ENCODE assay signal across 20 mouse cellular contexts in the genomic region with DNA sequence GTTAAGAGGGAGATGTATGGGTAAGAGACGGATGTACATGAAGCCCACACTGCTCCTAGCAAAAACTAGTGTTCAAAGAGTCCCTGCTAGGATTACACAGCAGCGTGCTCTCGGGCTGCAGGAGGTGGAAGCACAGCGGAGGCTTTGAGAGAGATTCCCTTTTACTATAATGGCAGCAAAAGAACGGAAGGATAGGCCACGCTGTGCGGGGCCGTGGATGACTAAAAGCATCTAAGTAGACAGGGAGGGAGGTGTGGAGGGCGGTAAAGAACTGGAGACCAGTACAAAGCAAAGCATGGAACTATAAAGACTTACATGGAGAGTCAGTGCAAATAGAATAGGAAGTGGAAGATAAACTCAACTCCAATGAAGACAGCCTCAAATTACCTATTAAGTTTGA.
DNase-seq lines count a peak whose midpoint lies in the region; ATAC-seq and TF ChIP-seq lines count a peak whose summit lies in the region.
"Had no signal": no experiment of that assay in that cellular context is flagged by ENCODE, and none has a peak within 500 bp of the region (broad histone marks: within the 10 kb centered on the region; RNA-seq: fewer than 3 reads in every experiment).

No protein-coding gene starts in this region.

- TF ChIP-seq CTCF in heart, adult 2 months (IDR thresholded peaks at IDR 0.05) = no peak
- TF ChIP-seq CTCF in midbrain, postnatal 0 days (IDR thresholded peaks at IDR 0.05) = no peak

- no peaks in the 10 kb centered on the region for H3K27me3 ChIP-seq in heart, adult 2 months (ENCODE audit: control insufficient read depth, insufficient read depth, low read length)
- no peaks in the 10 kb centered on the region for H3K27me3 ChIP-seq in midbrain, embryonic 13.5 days
- no peaks in the 10 kb centered on the region for H3K27me3 ChIP-seq in midbrain, postnatal 0 days (ENCODE audit: insufficient read depth, low read length)
- no peaks in the 10 kb centered on the region for H3K27me3 ChIP-seq in midbrain, embryonic 14.5 days (ENCODE audit: control insufficient read depth, insufficient read depth, low read length)
- H3K27me3 ChIP-seq: heart, embryonic 15.5 days; liver, embryonic 15.5 days; neural tube, embryonic 13.5 days had no signal

- H3K9me3 ChIP-seq in midbrain, embryonic 13.5 days = no peaks in the 10 kb centered on the region
- H3K9me3 ChIP-seq in midbrain, postnatal 0 days (ENCODE audit: low read length) = no peaks in the 10 kb centered on the region
- H3K9me3 ChIP-seq in midbrain, embryonic 14.5 days (ENCODE audit: control insufficient read depth, low read length) = no peaks in the 10 kb centered on the region
- H3K9me3 ChIP-seq: heart, embryonic 15.5 days; liver, embryonic 15.5 days; neural tube, embryonic 13.5 days had no signal

- H3K36me3 ChIP-seq in heart, adult 2 months (ENCODE audit: control insufficient read depth, insufficient read depth, low read length) = peaks cover 10% of the 10 kb centered on the region
- H3K36me3 ChIP-seq in midbrain, embryonic 13.5 days = peaks cover 9% of the 10 kb centered on the region
- peaks cover 10% of the 10 kb centered on the region; the same call in 1 of the 2 replicates for H3K36me3 ChIP-seq in midbrain, postnatal 0 days (ENCODE audit: insufficient read depth, low read length)
- H3K36me3 ChIP-seq in midbrain, embryonic 14.5 days (ENCODE audit: control insufficient read depth, insufficient read depth, low read length) = peaks cover 4% of the 10 kb centered on the region; the same call in 1 of the 2 replicates
- H3K36me3 ChIP-seq: heart, embryonic 15.5 days; liver, embryonic 15.5 days had no signal

- no peak for TF ChIP-seq POLR2A in heart, adult 2 months (IDR thresholded peaks at IDR 0.05; ENCODE audit: insufficient read depth, low read depth, low read length)

- intact Hi-C loops in heart, adult 2 months (cut with DNase I) = no loop called here
- intact Hi-C loops in left cerebral cortex, postnatal 25 days (cut with DNase I) = no loop called here

- H3K4me2 ChIP-seq in midbrain, embryonic 13.5 days (replicated peaks) = no peak overlapping the region
- no peak overlapping the region for H3K4me2 ChIP-seq in midbrain, postnatal 0 days (ENCODE audit: low read depth, low read length, poor library complexity, severe bottlenecking)
- H3K4me2 ChIP-seq in midbrain, embryonic 14.5 days (ENCODE audit: low read length) = no peak overlapping the region
- H3K4me2 ChIP-seq: heart, embryonic 15.5 days; liver, embryonic 15.5 days; neural tube, embryonic 13.5 days had no signal

- peak; percentile 55; the same call in 1 of the 2 replicates for ATAC-seq in midbrain, embryonic 13.5 days
- no peak for ATAC-seq in midbrain, postnatal 0 days (ENCODE audit: low FRiP score)
- ATAC-seq in midbrain, embryonic 14.5 days (ENCODE audit: low FRiP score, low TSS enrichment) = no peak
- ATAC-seq: inflammation-experienced regulatory T-cells, adult 6 months had no signal

- 94% methylated on average over 9 of the region's 9 CpGs for WGBS in heart, adult 2 months
- 62% methylated on average over 9 of the region's 9 CpGs for WGBS in midbrain, embryonic 13.5 days
- 49% methylated on average over 9 of the region's 9 CpGs for WGBS in midbrain, postnatal 0 days
- 55% methylated on average over 9 of the region's 9 CpGs for whole genome bisulfite sequencing in midbrain, embryonic 14.5 days

- H3K4me3 ChIP-seq in heart, adult 2 months = no peak overlapping the region
- H3K4me3 ChIP-seq in midbrain, embryonic 13.5 days (replicated peaks) = no peak overlapping the region
- H3K4me3 ChIP-seq in midbrain, postnatal 0 days (ENCODE audit: low read depth, low read length) = no peak overlapping the region
- no peak overlapping the region for H3K4me3 ChIP-seq in midbrain, embryonic 14.5 days (replicated peaks; ENCODE audit: low read depth, low read length)
- H3K4me3 ChIP-seq: heart, embryonic 15.5 days; liver, embryonic 15.5 days; neural tube, embryonic 13.5 days had no signal

- H3K9ac ChIP-seq in heart, adult 2 months (ENCODE audit: low read depth, low read length) = no peak overlapping the region
- H3K9ac ChIP-seq in midbrain, embryonic 13.5 days (replicated peaks) = no peak overlapping the region
- no peak overlapping the region for H3K9ac ChIP-seq in midbrain, postnatal 0 days (replicated peaks; ENCODE audit: low read length, poor library complexity, severe bottlenecking)
- no peak overlapping the region for H3K9ac ChIP-seq in midbrain, embryonic 14.5 days (replicated peaks; ENCODE audit: low read length)
- H3K9ac ChIP-seq: heart, embryonic 15.5 days; liver, embryonic 15.5 days; neural tube, embryonic 13.5 days had no signal

- H3K27ac ChIP-seq in heart, adult 2 months = no peak overlapping the region
- peak overlapping the region; percentile 39 for H3K27ac ChIP-seq in midbrain, embryonic 13.5 days
- no peak overlapping the region for H3K27ac ChIP-seq in midbrain, postnatal 0 days (ENCODE audit: low read depth, low read length)
- H3K27ac ChIP-seq in midbrain, embryonic 14.5 days (replicated peaks; ENCODE audit: low read depth, low read length) = peak overlapping the region; percentile 33
- H3K27ac ChIP-seq: liver, embryonic 15.5 days had no signal

- peaks cover 12% of the 10 kb centered on the region for H3K4me1 ChIP-seq in heart, adult 2 months (ENCODE audit: control insufficient read depth, insufficient read depth, low read length)
- peaks cover 21% of the 10 kb centered on the region for H3K4me1 ChIP-seq in midbrain, embryonic 13.5 days (replicated peaks)
- no peaks in the 10 kb centered on the region for H3K4me1 ChIP-seq in midbrain, postnatal 0 days (ENCODE audit: insufficient read depth, low read length)
- no peaks in the 10 kb centered on the region; the same call in 1 of the 2 replicates for H3K4me1 ChIP-seq in midbrain, embryonic 14.5 days (ENCODE audit: control insufficient read depth, insufficient read depth, low read length)

- TF ChIP-seq EP300 in heart, adult 2 months (IDR thresholded peaks at IDR 0.05; ENCODE audit: insufficient read depth, low read depth, low read length) = no peak

- H3K79me2 ChIP-seq in heart, adult 2 months (replicated peaks; ENCODE audit: control insufficient read depth, insufficient read depth, low read length) = no peaks in the 10 kb centered on the region

- peak; percentile 51 for DNase-seq in heart, adult 11 months
- DNase-seq in heart, adult 2 months = no peak
- DNase-seq in midbrain, postnatal 0 days (ENCODE audit: low spot score) = no peak
- DNase-seq in midbrain, embryonic 14.5 days = peak; percentile 10
- DNase-seq in left cerebral cortex, postnatal 25 days (ENCODE audit: low spot score in 2 of 2) = no peak
- DNase-seq in adrenal gland, postnatal 14 days = no peak
- DNase-seq: adrenal gland, postnatal 36 days; cerebellum, adult 2 months; cerebellum, postnatal 36 days; gastrocnemius, postnatal 14 days; heart, postnatal 36 days; kidney, adult 18-20 months; kidney, postnatal 4 days; lung, postnatal 4 days; thymus, postnatal 14 days had no signal

Comparison
In these comparisons a context has a peak if more than half of its experiments do, and no peak if none do; other contexts are left out.
1. DNase-seq: peak in heart, adult 11 months (single experiment) and midbrain, embryonic 14.5 days (single experiment); none in heart, adult 2 months (0 of 2), midbrain, postnatal 0 days (single experiment), left cerebral cortex, postnatal 25 days (0 of 2) and adrenal gland, postnatal 14 days (single experiment).
2. H3K27ac ChIP-seq: peak in midbrain, embryonic 13.5 days (single experiment) and midbrain, embryonic 14.5 days (single experiment); none in heart, adult 2 months (single experiment) and midbrain, postnatal 0 days (single experiment).